Mouse (Mus musculus) forebrain, embryonic 13.5 days (tissue): ENCODE measurements at regions not wholly inside any gene's neighbourhood (a gene's known extent, or its start where the extent isn't known, plus 50 kb on each side); places are given as distances from the start of the nearest gene placed in this dataset.
"Not testable (repeated sequence)": the region's sequence is repeated elsewhere in the genome, so short reads cannot be mapped to it uniquely, and the experiment has no call there.

ENCODE experiments used
- ATAC-seq: fragments of 200-750 bp; cut with Nextera tagmentation; 2 replicates; pipeline ENCODE4 v1.8.0; 2017
- H3K27ac ChIP-seq: fragments of 300-500 bp; sonication (generic); 2 replicates; pipeline ENCODE4 v1.5.1; 2015; ENCODE audit warnings: inconsistent platforms, mild to moderate bottlenecking, moderate library complexity
- H3K27me3 ChIP-seq: fragments of 300-500 bp; sonication (generic); 2 replicates; pipeline ENCODE4 v1.6.1; 2015; ENCODE audit warnings: mild to moderate bottlenecking, inconsistent platforms
- H3K36me3 ChIP-seq: fragments of 300-500 bp; sonication (generic); 2 replicates; pipeline ENCODE4 v1.6.1; 2015; ENCODE audit warnings: mild to moderate bottlenecking, inconsistent platforms; ENCODE audit not compliant: poor library complexity, severe bottlenecking
- H3K4me1 ChIP-seq: fragments of 300-500 bp; sonication (generic); 2 replicates; pipeline ENCODE4 v1.6.1; 2015; ENCODE audit warnings: inconsistent platforms
- H3K4me2 ChIP-seq: fragments of 300-500 bp; sonication (generic); 2 replicates; pipeline ENCODE4 v1.6.1; 2015; ENCODE audit warnings: inconsistent platforms, mild to moderate bottlenecking, moderate library complexity
- H3K4me3 ChIP-seq: fragments of 300-500 bp; sonication (generic); 2 replicates; pipeline ENCODE4 v1.5.1; 2015; ENCODE audit warnings: mild to moderate bottlenecking, inconsistent platforms
- H3K9ac ChIP-seq: fragments of 300-500 bp; sonication (generic); 2 replicates; pipeline ENCODE4 v1.6.1; 2015; ENCODE audit warnings: mild to moderate bottlenecking, inconsistent platforms
- H3K9me3 ChIP-seq: fragments of 300-500 bp; sonication (generic); replicated peaks from 2 replicates; pipeline ENCODE4 v1.6.1; 2016; ENCODE audit warnings: inconsistent platforms
- WGBS: fragments of 180-500 bp; shearing (Covaris S2); methylation state at CpG from one replicate; pipeline ENCODE4 v1.1.7; 2015; 5-methylcytosine and 5-hydroxymethylcytosine counted together

- no peaks in the 10 kb centered on the region for H3K4me1 ChIP-seq
- WGBS = 86% methylated on average over 5 of the region's 5 CpGs
- no peak for ATAC-seq
Measured at GRCm38 (mm10) chr9:31649073-31649472, 184.8 kb upstream of the Tmem45b start.

DNA sequence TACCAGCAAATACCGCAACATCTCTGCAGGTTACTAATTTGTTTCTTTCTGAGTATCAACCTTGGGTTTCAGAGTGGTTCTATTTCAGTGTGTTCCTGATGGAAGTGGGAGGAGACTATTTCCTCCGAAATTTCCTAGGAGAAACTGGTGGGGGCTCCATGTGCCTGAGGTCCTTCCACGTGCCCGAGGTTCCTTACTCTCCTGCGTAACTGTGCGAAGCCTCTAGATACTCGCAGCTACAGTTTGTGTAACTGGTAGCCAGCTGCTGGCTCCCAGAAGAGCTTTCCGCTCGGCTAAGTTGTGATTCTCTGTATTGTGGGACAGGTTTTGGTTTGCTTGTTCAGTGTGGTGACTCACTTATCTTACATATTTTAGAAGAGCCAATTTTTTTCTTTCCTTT, 184.3 kb upstream of the Tmem45b start:
- no peak overlapping the region for H3K27ac ChIP-seq

More at GRCm38 (mm10) chr9:31649073-31649472, 184.8 kb upstream of the Tmem45b start:
- Histone ChIP-seq H3K9ac (no peak overlapping the region), H3K4me3 (no peak overlapping the region), H3K4me2 (no peak overlapping the region), H3K9me3 (no peaks in the 10 kb centered on the region), H3K27ac (no peak overlapping the region), H3K36me3 (no peaks in the 10 kb centered on the region), H3K27me3 (no peaks in the 10 kb centered on the region)

GRCm38 (mm10) chr9:31645114-31645513, 180.9 kb upstream of the Tmem45b start:
- Histone ChIP-seq H3K27ac (no peak overlapping the region), H3K36me3 (no peaks in the 10 kb centered on the region), H3K27me3 (no peaks in the 10 kb centered on the region), H3K4me3 (no peak overlapping the region), H3K4me1 (no peaks in the 10 kb centered on the region), H3K4me2 (no peak overlapping the region), H3K9ac (no peak overlapping the region), H3K9me3 (no peaks in the 10 kb centered on the region)
- no peak for ATAC-seq
- 65% methylated on average over 7 of the region's 7 CpGs for WGBS

More for the DNA sequence above, 184.3 kb upstream of the Tmem45b start:
- H3K4me3 ChIP-seq = no peak overlapping the region
- H3K27me3 ChIP-seq = no peaks in the 10 kb centered on the region
- H3K9ac ChIP-seq = no peak overlapping the region
- no peaks in the 10 kb centered on the region for H3K9me3 ChIP-seq
- ATAC-seq = no peak
- H3K36me3 ChIP-seq = no peaks in the 10 kb centered on the region
- H3K4me1 ChIP-seq = no peaks in the 10 kb centered on the region
- no peak overlapping the region for H3K4me2 ChIP-seq
- WGBS = 84% methylated on average over 9 of the region's 9 CpGs

- WGBS = 86% methylated on average over 3 of the region's 3 CpGs
- no peaks in the 10 kb centered on the region for H3K36me3 ChIP-seq
- no peak overlapping the region for H3K4me3 ChIP-seq
- H3K9me3 ChIP-seq = no peaks in the 10 kb centered on the region
- ATAC-seq = no peak
- H3K4me1 ChIP-seq = no peaks in the 10 kb centered on the region
- H3K4me2 ChIP-seq = no peak overlapping the region
- H3K9ac ChIP-seq = no peak overlapping the region
- H3K27me3 ChIP-seq = no peaks in the 10 kb centered on the region
- H3K27ac ChIP-seq = no peak overlapping the region
Measured at GRCm38 (mm10) chr9:31644106-31644505, 179.8 kb upstream of the Tmem45b start.

DNA sequence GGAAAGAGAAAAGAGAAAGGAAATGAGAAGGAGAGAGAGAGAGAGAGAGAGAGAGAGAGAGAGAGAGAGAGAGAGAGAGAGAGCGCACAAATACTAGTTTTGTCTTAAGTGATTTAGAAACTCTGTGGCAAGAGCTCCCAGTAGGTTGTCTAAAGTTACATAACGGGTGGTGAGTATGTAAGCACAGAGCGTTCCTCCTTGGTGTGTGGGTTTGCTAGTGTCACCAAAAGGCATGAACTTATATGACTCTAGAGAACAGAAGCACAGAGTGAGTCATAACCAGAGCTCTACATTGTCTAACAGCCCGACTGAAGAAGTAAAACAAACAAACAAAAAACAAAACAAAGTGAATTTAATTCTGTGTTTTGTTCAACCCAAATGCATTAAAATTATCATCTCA, 177.9 kb upstream of the Tmem45b start:
- Histone ChIP-seq H3K4me1 (no peaks in the 10 kb centered on the region), H3K4me3 (no peak overlapping the region), H3K9ac (no peak overlapping the region), H3K4me2 (no peak overlapping the region), H3K27ac (no peak overlapping the region), H3K9me3 (peaks cover under 1% of the 10 kb centered on the region; the same call in 1 of the 2 replicates), H3K27me3 (no peaks in the 10 kb centered on the region), H3K36me3 (no peaks in the 10 kb centered on the region)
- no peak for ATAC-seq
- WGBS = 88% methylated on average over 4 of the region's 4 CpGs

GRCm38 (mm10) chr9:31628291-31628690, 164.0 kb upstream of the Tmem45b start:
- H3K27ac ChIP-seq = no peak overlapping the region
- no peak overlapping the region for H3K4me2 ChIP-seq
- no peaks in the 10 kb centered on the region for H3K9me3 ChIP-seq
- no peaks in the 10 kb centered on the region for H3K27me3 ChIP-seq
- no peaks in the 10 kb centered on the region for H3K4me1 ChIP-seq
- no peaks in the 10 kb centered on the region for H3K36me3 ChIP-seq
- ATAC-seq = no peak
- WGBS = 86% methylated on average over 6 of the region's 6 CpGs
- no peak overlapping the region for H3K9ac ChIP-seq
- H3K4me3 ChIP-seq = no peak overlapping the region

DNA sequence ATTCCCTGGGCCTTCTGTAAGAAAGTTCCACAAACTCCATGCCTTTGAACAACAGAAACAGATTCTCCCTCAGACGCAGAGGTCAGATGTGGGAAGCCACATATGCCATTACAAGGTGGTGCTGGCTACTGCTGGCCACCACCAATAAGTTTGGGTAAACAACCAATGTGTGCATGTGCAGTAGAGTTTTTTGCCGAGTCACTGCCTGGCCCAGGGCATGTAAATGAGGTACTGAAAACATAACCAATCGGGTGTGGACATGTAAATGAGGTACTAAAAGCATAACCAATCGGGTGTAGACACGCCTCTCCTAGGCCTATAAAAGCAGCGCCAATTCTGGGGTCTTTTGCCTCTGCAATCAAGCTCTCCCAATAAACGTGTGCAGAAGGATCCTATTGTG, 157.3 kb upstream of the Tmem45b start:
- not testable (repeated sequence) for H3K4me3 ChIP-seq, H3K27ac ChIP-seq, H3K36me3 ChIP-seq, H3K9me3 ChIP-seq, H3K4me1 ChIP-seq, H3K27me3 ChIP-seq, ATAC-seq, H3K4me2 ChIP-seq, H3K9ac ChIP-seq
- 92% methylated on average over 7 of the region's 7 CpGs for WGBS

- Histone ChIP-seq H3K4me3 (no peak overlapping the region), H3K4me1 (no peaks in the 10 kb centered on the region), H3K27me3 (no peaks in the 10 kb centered on the region), H3K36me3 (no peaks in the 10 kb centered on the region), H3K9ac (no peak overlapping the region), H3K4me2 (no peak overlapping the region), H3K27ac (no peak overlapping the region), H3K9me3 (no peaks in the 10 kb centered on the region)
- no peak for ATAC-seq
- WGBS = 74% methylated on average over 6 of the region's 6 CpGs
Measured at GRCm38 (mm10) chr9:31619344-31619743, 155.1 kb upstream of the Tmem45b start.

DNA sequence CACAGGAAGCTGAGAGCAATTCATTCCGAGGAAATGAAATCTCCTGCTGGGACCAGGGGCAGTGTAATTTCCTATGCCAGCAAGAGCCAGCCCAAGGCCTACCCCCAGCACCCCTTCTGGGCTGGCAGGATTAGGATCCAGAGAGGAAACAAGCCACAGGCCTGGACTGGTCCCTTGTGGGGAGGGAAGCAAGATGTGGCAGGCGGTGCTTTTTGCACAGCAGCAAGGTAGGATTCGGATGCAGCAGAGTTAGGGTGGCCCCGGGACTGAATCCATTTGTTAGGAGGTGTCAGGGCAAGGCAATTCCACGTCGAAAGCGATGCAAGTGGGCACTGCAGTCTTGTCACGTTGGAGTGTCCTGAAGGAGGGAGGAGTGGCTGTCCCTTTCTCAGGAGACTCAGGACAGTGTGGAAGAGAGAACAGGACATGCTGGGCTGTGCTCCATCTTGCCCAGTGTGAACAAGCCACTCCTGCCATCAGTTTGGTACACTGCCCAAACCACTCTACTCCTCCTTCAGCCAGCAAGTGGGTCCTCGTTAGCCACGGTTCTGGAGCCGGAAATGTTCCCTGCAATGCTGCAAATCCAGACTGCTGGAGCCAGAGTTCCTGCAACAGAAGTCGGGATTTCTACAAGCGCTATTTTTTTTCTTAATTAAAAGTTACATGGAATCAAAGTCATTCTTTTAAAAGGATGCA, 150.1 kb upstream of the Tmem45b start:
- Histone ChIP-seq H3K36me3 (no peaks in the 10 kb centered on the region), H3K9me3 (no peaks in the 10 kb centered on the region), H3K27ac (no peak overlapping the region), H3K4me1 (no peaks in the 10 kb centered on the region), H3K4me2 (no peak overlapping the region), H3K9ac (no peak overlapping the region), H3K27me3 (no peaks in the 10 kb centered on the region), H3K4me3 (no peak overlapping the region)
- 73% methylated on average over 13 of the region's 13 CpGs for WGBS
- ATAC-seq = no peak

DNA sequence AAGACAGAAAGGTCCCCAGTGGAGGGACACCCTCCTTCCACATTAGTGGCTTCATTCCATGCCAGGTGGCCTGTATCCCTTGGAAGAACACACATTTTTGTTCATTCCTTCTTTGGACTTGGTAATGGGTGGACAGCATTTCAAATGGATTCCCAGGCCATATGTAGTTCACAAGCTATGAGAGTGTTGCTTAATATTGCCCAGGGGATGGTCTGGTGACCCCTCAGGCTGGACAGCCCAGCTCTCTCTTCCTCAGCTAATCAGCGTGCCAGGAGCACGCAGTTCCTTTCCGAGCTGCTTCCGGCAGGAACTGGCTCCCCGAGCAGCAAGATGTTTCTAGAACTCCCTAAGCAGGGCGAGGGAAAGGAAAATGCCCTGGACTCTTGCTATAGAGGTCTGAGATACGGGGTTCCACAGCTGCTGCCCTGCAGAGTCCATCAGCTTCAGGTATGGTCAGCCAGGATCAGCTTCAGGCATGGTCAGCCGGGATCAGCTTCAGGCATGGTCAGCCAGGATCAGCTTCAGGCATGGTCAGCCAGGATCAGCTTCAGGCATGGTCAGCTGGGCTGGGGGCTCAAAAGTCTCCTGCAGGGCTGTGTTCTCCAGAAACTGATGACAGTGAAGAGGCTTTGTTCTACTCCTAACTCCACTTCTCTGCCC, 146.9 kb upstream of the Tmem45b start:
- 85% methylated on average over 8 of the region's 8 CpGs for whole genome bisulfite sequencing
- Histone ChIP-seq H3K4me2 (no peak overlapping the region), H3K27me3 (no peaks in the 10 kb centered on the region), H3K4me1 (no peaks in the 10 kb centered on the region), H3K27ac (no peak overlapping the region), H3K4me3 (no peak overlapping the region), H3K9me3 (no peaks in the 10 kb centered on the region), H3K36me3 (no peaks in the 10 kb centered on the region), H3K9ac (no peak overlapping the region)
- ATAC-seq = no peak

GRCm38 (mm10) chr9:31610631-31611030, 146.4 kb upstream of the Tmem45b start:
- ATAC-seq = no peak
- no peak overlapping the region for H3K9ac ChIP-seq
- 69% methylated on average over 4 of the region's 4 CpGs for WGBS

GRCm38 (mm10) chr9:31610212-31610611, 145.9 kb upstream of the Tmem45b start:
- Histone ChIP-seq H3K27ac (no peak overlapping the region), H3K9ac (no peak overlapping the region), H3K36me3 (no peaks in the 10 kb centered on the region), H3K4me1 (no peaks in the 10 kb centered on the region), H3K9me3 (no peaks in the 10 kb centered on the region), H3K27me3 (no peaks in the 10 kb centered on the region), H3K4me2 (no peak overlapping the region), H3K4me3 (no peak overlapping the region)
- no peak for ATAC-seq
- WGBS = 69% methylated on average over 1 of the region's 1 CpGs

More at GRCm38 (mm10) chr9:31610631-31611030, 146.4 kb upstream of the Tmem45b start:
- Histone ChIP-seq H3K9me3 (no peaks in the 10 kb centered on the region), H3K4me1 (no peaks in the 10 kb centered on the region), H3K4me2 (no peak overlapping the region), H3K36me3 (no peaks in the 10 kb centered on the region), H3K4me3 (no peak overlapping the region), H3K27me3 (no peaks in the 10 kb centered on the region), H3K27ac (no peak overlapping the region)

DNA sequence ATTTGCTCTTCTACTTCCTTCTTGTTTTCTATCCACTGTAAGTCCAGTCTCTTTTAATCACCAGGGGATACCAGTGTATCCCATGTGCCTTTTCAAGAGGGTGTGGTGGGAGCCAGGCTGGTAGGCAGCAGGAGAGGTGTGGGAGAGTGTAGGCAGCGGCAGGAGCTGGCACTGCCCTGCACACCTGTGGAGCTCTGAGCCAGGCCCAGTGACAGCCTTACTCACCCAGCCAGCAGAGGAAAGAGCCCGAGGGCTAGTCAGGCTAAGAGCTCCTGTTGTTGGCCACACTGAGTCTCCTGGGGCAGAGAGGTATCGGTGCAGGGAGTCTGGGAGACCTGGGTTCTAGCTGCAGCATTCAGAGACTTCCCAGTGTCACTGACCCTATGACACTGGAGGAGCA, 145.5 kb upstream of the Tmem45b start:
- Histone ChIP-seq H3K36me3 (no peaks in the 10 kb centered on the region), H3K4me3 (no peak overlapping the region), H3K9ac (no peak overlapping the region), H3K27me3 (no peaks in the 10 kb centered on the region), H3K4me1 (no peaks in the 10 kb centered on the region), H3K27ac (no peak overlapping the region), H3K4me2 (no peak overlapping the region), H3K9me3 (no peaks in the 10 kb centered on the region)
- 93% methylated on average over 3 of the region's 3 CpGs for WGBS
- no peak for ATAC-seq
